Mouse (Mus musculus): ENCODE measurements around the gene CT030661.1. TPM values are rescaled to one million over a fixed set of nuclear protein-coding genes. Genes with fewer than 3 reads are reported as not detected.
"Not testable (repeated sequence)": the region's sequence is repeated elsewhere in the genome, so short reads cannot be mapped to it uniquely, and the experiment has no call there.

CT030661.1 gene
- polyA plus RNA-seq (2011; ENCODE audit: insufficient read depth, insufficient read length, low read depth, missing spikeins) = 18.9 and 24.6 TPM in 2 replicates

GRCm38 (mm10) chr17:22314730-22315226, at the start of gene CT030661.1:
Gene CT030661.1 (minus strand): TSS chr17:22314837.
- TF ChIP-seq POLR2A (IDR thresholded peaks at IDR 0.05; ENCODE audit: insufficient read depth, low read length) = peak; percentile 41
- not testable (repeated sequence) for H3K27ac ChIP-seq (ENCODE audit: insufficient read depth, low read length); H3K27me3 ChIP-seq (ENCODE audit: control insufficient read depth, insufficient read depth, low read length, poor library complexity, severe bottlenecking); H3K9me3 ChIP-seq (replicated peaks; ENCODE audit: control insufficient read depth, insufficient read depth, low read length, poor library complexity, severe bottlenecking); H3K4me1 ChIP-seq (ENCODE audit: control insufficient read depth, insufficient read depth, low read length); H3K36me3 ChIP-seq (ENCODE audit: control insufficient read depth, insufficient read depth, low read length, poor library complexity, severe bottlenecking)
- Histone ChIP-seq H3K4me3 (ENCODE audit: low read depth, low read length) (peak within 1 kb of the TSS; percentile 100), H3K9ac (ENCODE audit: low read depth, poor library complexity, severe bottlenecking) (peak within 1 kb of the TSS; percentile 90)

- Histone ChIP-seq H3K27ac (ENCODE audit: insufficient read depth, low read length) (no peak overlapping the region), H3K36me3 (ENCODE audit: control insufficient read depth, insufficient read depth, low read length, poor library complexity, severe bottlenecking) (no peaks in the 10 kb centered on the region), H3K4me3 (ENCODE audit: low read depth, low read length) (no peak overlapping the region), H3K9ac (ENCODE audit: low read depth, poor library complexity, severe bottlenecking) (no peak overlapping the region), H3K4me1 (ENCODE audit: control insufficient read depth, insufficient read depth, low read length) (peaks cover 8% of the 10 kb centered on the region), H3K9me3 (replicated peaks; ENCODE audit: control insufficient read depth, insufficient read depth, low read length, poor library complexity, severe bottlenecking) (peaks cover 22% of the 10 kb centered on the region), H3K27me3 (ENCODE audit: control insufficient read depth, insufficient read depth, low read length, poor library complexity, severe bottlenecking) (no peaks in the 10 kb centered on the region)
- TF ChIP-seq EP300 (IDR thresholded peaks at IDR 0.05; ENCODE audit: insufficient read depth, low read depth, low read length) (0 out of 2 replicates have a peak, but pooled peaks have one; percentile 63), POLR2A (IDR thresholded peaks at IDR 0.05; ENCODE audit: insufficient read depth, low read length) (no peak)
Measured at GRCm38 (mm10) chr17:22363895-22364294, 49.3 kb upstream of the CT030661.1 start.

GRCm38 (mm10) chr17:22361101-22361781, 46.6 kb upstream of the CT030661.1 start, which contains the start of the genes Zfp944 and Zfp758:
Gene Zfp944 (minus strand): TSS chr17:22361400.
Gene Zfp758 (plus strand): TSS chr17:22361453.
- Histone ChIP-seq H3K4me3 (ENCODE audit: low read depth, low read length) (peak within 1 kb of the TSS; percentile 96), H3K27ac (ENCODE audit: insufficient read depth, low read length) (peak within 1 kb of the TSS; percentile 87), H3K9ac (ENCODE audit: low read depth, poor library complexity, severe bottlenecking) (peak within 1 kb of the TSS; percentile 85)
- not testable (repeated sequence) for H3K9me3 ChIP-seq (replicated peaks; ENCODE audit: control insufficient read depth, insufficient read depth, low read length, poor library complexity, severe bottlenecking); H3K36me3 ChIP-seq (ENCODE audit: control insufficient read depth, insufficient read depth, low read length, poor library complexity, severe bottlenecking); H3K27me3 ChIP-seq (ENCODE audit: control insufficient read depth, insufficient read depth, low read length, poor library complexity, severe bottlenecking); H3K4me1 ChIP-seq (ENCODE audit: control insufficient read depth, insufficient read depth, low read length)

- Histone ChIP-seq H3K27me3 (ENCODE audit: control insufficient read depth, insufficient read depth, low read length, poor library complexity, severe bottlenecking) (no peaks in the 10 kb centered on the region), H3K4me1 (ENCODE audit: control insufficient read depth, insufficient read depth, low read length) (peaks cover 8% of the 10 kb centered on the region), H3K9me3 (replicated peaks; ENCODE audit: control insufficient read depth, insufficient read depth, low read length, poor library complexity, severe bottlenecking) (peaks cover 8% of the 10 kb centered on the region), H3K36me3 (ENCODE audit: control insufficient read depth, insufficient read depth, low read length, poor library complexity, severe bottlenecking) (no peaks in the 10 kb centered on the region; the same call in 1 of the 2 replicates), H3K27ac (ENCODE audit: insufficient read depth, low read length) (no peak overlapping the region), H3K9ac (ENCODE audit: low read depth, poor library complexity, severe bottlenecking) (peak overlapping the region; percentile 85), H3K4me3 (ENCODE audit: low read depth, low read length) (peak overlapping the region; percentile 96)
- TF ChIP-seq CTCF (IDR thresholded peaks at IDR 0.05; ENCODE audit: low read depth, low read length) = no peak
Measured at GRCm38 (mm10) chr17:22360572-22360971, 45.9 kb upstream of the CT030661.1 start.

- Histone ChIP-seq H3K36me3 (ENCODE audit: control insufficient read depth, insufficient read depth, low read length, poor library complexity, severe bottlenecking) (no peaks in the 10 kb centered on the region; the same call in 1 of the 2 replicates), H3K9me3 (replicated peaks; ENCODE audit: control insufficient read depth, insufficient read depth, low read length, poor library complexity, severe bottlenecking) (no peaks in the 10 kb centered on the region)
- TF ChIP-seq EP300 (IDR thresholded peaks at IDR 0.05; ENCODE audit: insufficient read depth, low read depth, low read length) (no peak), CTCF (IDR thresholded peaks at IDR 0.05; ENCODE audit: low read depth, low read length) (no peak), POLR2A (IDR thresholded peaks at IDR 0.05; ENCODE audit: insufficient read depth, low read length) (no peak)
Measured at GRCm38 (mm10) chr17:22352794-22353193, 38.2 kb upstream of the CT030661.1 start.

GRCm38 (mm10) chr17:22315247-22315646, 610 bp upstream of the CT030661.1 start:
- H3K27ac ChIP-seq (ENCODE audit: insufficient read depth, low read length); H3K27me3 ChIP-seq (ENCODE audit: control insufficient read depth, insufficient read depth, low read length, poor library complexity, severe bottlenecking): not testable (repeated sequence)

More at GRCm38 (mm10) chr17:22352794-22353193, 38.2 kb upstream of the CT030661.1 start:
- Histone ChIP-seq H3K4me1 (ENCODE audit: control insufficient read depth, insufficient read depth, low read length) (no peaks in the 10 kb centered on the region), H3K4me3 (ENCODE audit: low read depth, low read length) (no peak overlapping the region), H3K27ac (ENCODE audit: insufficient read depth, low read length) (no peak overlapping the region), H3K9ac (ENCODE audit: low read depth, poor library complexity, severe bottlenecking) (no peak overlapping the region), H3K27me3 (ENCODE audit: control insufficient read depth, insufficient read depth, low read length, poor library complexity, severe bottlenecking) (no peaks in the 10 kb centered on the region)

GRCm38 (mm10) chr17:22314219-22314618, 418 bp downstream of the CT030661.1 start:
- not testable (repeated sequence) for H3K36me3 ChIP-seq (ENCODE audit: control insufficient read depth, insufficient read depth, low read length, poor library complexity, severe bottlenecking); H3K4me1 ChIP-seq (ENCODE audit: control insufficient read depth, insufficient read depth, low read length); H3K27ac ChIP-seq (ENCODE audit: insufficient read depth, low read length); H3K9me3 ChIP-seq (replicated peaks; ENCODE audit: control insufficient read depth, insufficient read depth, low read length, poor library complexity, severe bottlenecking); H3K27me3 ChIP-seq (ENCODE audit: control insufficient read depth, insufficient read depth, low read length, poor library complexity, severe bottlenecking)
- peak overlapping the region; percentile 100 for H3K4me3 ChIP-seq (ENCODE audit: low read depth, low read length)
- H3K9ac ChIP-seq (ENCODE audit: low read depth, poor library complexity, severe bottlenecking) = peak overlapping the region; percentile 90

More at GRCm38 (mm10) chr17:22315247-22315646, 610 bp upstream of the CT030661.1 start:
- Histone ChIP-seq H3K4me3 (ENCODE audit: low read depth, low read length) (peak overlapping the region; percentile 100), H3K9ac (ENCODE audit: low read depth, poor library complexity, severe bottlenecking) (peak overlapping the region; percentile 90; the same call in 1 of the 2 replicates)
- H3K36me3 ChIP-seq (ENCODE audit: control insufficient read depth, insufficient read depth, low read length, poor library complexity, severe bottlenecking); H3K9me3 ChIP-seq (replicated peaks; ENCODE audit: control insufficient read depth, insufficient read depth, low read length, poor library complexity, severe bottlenecking); H3K4me1 ChIP-seq (ENCODE audit: control insufficient read depth, insufficient read depth, low read length): not testable (repeated sequence)

All from ES-Bruce4 (cell line).